Comparison of ENCODE assay signal across 8 mouse cellular contexts in the genomic region with DNA sequence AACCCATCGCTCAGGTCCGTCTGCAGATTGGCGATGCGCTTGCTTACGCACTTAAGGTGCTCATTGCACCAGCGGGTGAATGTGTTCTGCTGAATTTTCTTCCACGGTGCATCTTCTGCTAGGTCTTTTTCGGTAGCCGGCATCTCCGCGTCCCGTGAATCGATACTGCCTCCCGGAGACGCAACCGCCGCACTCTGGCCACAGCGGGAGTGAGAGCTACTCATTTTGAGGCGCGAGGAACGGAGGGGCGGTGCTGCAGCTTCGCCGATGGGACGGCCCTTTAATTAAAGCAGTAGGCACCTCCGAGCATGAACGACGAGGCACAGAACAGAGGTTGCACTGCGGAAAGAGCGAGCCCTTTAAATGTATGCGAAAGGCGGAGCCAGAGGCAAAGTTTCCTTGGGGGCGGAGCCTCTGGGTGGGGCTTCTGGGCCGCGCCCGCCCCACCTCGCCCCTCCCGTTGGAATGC. TPM values are rescaled to one million over a fixed set of nuclear protein-coding genes. Genes with fewer than 3 reads are reported as not detected.
DNase-seq lines count a peak whose midpoint lies in the region; ATAC-seq and TF ChIP-seq lines count a peak whose summit lies in the region.

No protein-coding gene starts in this region.

- H3K4me3 ChIP-seq in forebrain, embryonic 10.5 days = peak overlapping the region; percentile 65
- H3K4me3 ChIP-seq in heart, embryonic 15.5 days = peak overlapping the region; percentile 64
- H3K4me3 ChIP-seq in liver, embryonic 16.5 days (ENCODE audit: low read depth, low read length) = peak overlapping the region; percentile 63
- peak overlapping the region; percentile 56 for H3K4me3 ChIP-seq in neural tube, embryonic 12.5 days
- H3K4me3 ChIP-seq in stomach, postnatal 0 days (ENCODE audit: low read depth, low read length) = peak overlapping the region; percentile 45

- H3K27ac ChIP-seq in forebrain, embryonic 10.5 days = peak overlapping the region; percentile 93
- H3K27ac ChIP-seq in heart, embryonic 15.5 days = peak overlapping the region; percentile 91
- H3K27ac ChIP-seq in liver, embryonic 16.5 days (ENCODE audit: low read length) = peak overlapping the region; percentile 50
- peak overlapping the region; percentile 53; the same call in 1 of the 2 replicates for H3K27ac ChIP-seq in neural tube, embryonic 12.5 days
- peak overlapping the region; percentile 86 for H3K27ac ChIP-seq in stomach, postnatal 0 days (replicated peaks)

- H3K27me3 ChIP-seq in forebrain, embryonic 10.5 days (ENCODE audit: poor library complexity, severe bottlenecking) = 0 out of 2 replicates have a peak, but pooled peaks cover 11% of the 10 kb centered on the region
- no peaks in the 10 kb centered on the region for H3K27me3 ChIP-seq in heart, embryonic 15.5 days
- H3K27me3 ChIP-seq in liver, embryonic 16.5 days (ENCODE audit: control insufficient read depth, insufficient read depth, low read depth, low read length) = no peaks in the 10 kb centered on the region; the same call in 1 of the 2 replicates
- H3K27me3 ChIP-seq in neural tube, embryonic 12.5 days (replicated peaks) = no peaks in the 10 kb centered on the region
- H3K27me3 ChIP-seq in stomach, postnatal 0 days (ENCODE audit: control insufficient read depth, insufficient read depth, low read length) = no peaks in the 10 kb centered on the region

- ATAC-seq in heart, embryonic 15.5 days (replicated peaks; ENCODE audit: insufficient number of reproducible peaks, insufficient read depth, low FRiP score, low read depth) = peak; percentile 86
- ATAC-seq in liver, embryonic 16.5 days (ENCODE audit: low read depth) = peak; percentile 81
- ATAC-seq in neural tube, embryonic 12.5 days (ENCODE audit: low FRiP score, low read depth) = peak; percentile 90
- peak; percentile 83 for ATAC-seq in stomach, postnatal 0 days (ENCODE audit: low FRiP score, low TSS enrichment)

- no peaks in the 10 kb centered on the region for H3K9me3 ChIP-seq in forebrain, embryonic 10.5 days
- H3K9me3 ChIP-seq in heart, embryonic 15.5 days (replicated peaks) = no peaks in the 10 kb centered on the region
- H3K9me3 ChIP-seq in liver, embryonic 16.5 days (replicated peaks; ENCODE audit: control insufficient read depth, low read length) = no peaks in the 10 kb centered on the region
- H3K9me3 ChIP-seq in neural tube, embryonic 12.5 days = no peaks in the 10 kb centered on the region
- H3K9me3 ChIP-seq in stomach, postnatal 0 days (ENCODE audit: control insufficient read depth, low read length) = no peaks in the 10 kb centered on the region

- TF ChIP-seq EP300 in stomach, postnatal 0 days (optimal IDR thresholded peaks at IDR 0.05) = no peak

- TF ChIP-seq CTCF in stomach, postnatal 0 days (IDR thresholded peaks at IDR 0.05; ENCODE audit: low read depth) = no peak

- peaks cover 27% of the 10 kb centered on the region for H3K4me1 ChIP-seq in forebrain, embryonic 10.5 days
- H3K4me1 ChIP-seq in heart, embryonic 15.5 days (replicated peaks) = peaks cover 19% of the 10 kb centered on the region
- H3K4me1 ChIP-seq in liver, embryonic 16.5 days (ENCODE audit: control insufficient read depth, low read depth, low read length) = peaks cover 23% of the 10 kb centered on the region
- peaks cover 7% of the 10 kb centered on the region; the same call in 1 of the 2 replicates for H3K4me1 ChIP-seq in neural tube, embryonic 12.5 days
- H3K4me1 ChIP-seq in stomach, postnatal 0 days (replicated peaks; ENCODE audit: control insufficient read depth, insufficient read depth) = no peaks in the 10 kb centered on the region

- peak; percentile 65 to 68 for DNase-seq in CD8-positive naive resting alpha-beta T cell, adult 2 months (ENCODE audit: low read depth in 2 of 2, low spot score in 2 of 2)
- peak; percentile 54 for DNase-seq in c-Kit-negative CD71-positive TER-119-positive erythroid progenitor cells, embryonic 14.5 days (ENCODE audit: low read depth, low spot score)
- peak; percentile 80 for DNase-seq in forebrain, embryonic 10.5 days (ENCODE audit: extremely low spot score, low spot score)
- DNase-seq in kidney, postnatal 25 days = peak; percentile 89 to 94
- DNase-seq in stomach, postnatal 0 days (ENCODE audit: low spot score) = peak; percentile 83

- peak overlapping the region; percentile 70 for H3K4me2 ChIP-seq in heart, embryonic 15.5 days
- peak overlapping the region; percentile 91 for H3K4me2 ChIP-seq in liver, embryonic 16.5 days (ENCODE audit: low read depth, low read length)
- H3K4me2 ChIP-seq in neural tube, embryonic 12.5 days (replicated peaks) = peak overlapping the region; percentile 66
- H3K4me2 ChIP-seq in stomach, postnatal 0 days (replicated peaks; ENCODE audit: low read depth) = peak overlapping the region; percentile 38

- peaks cover 29% of the 10 kb centered on the region for H3K36me3 ChIP-seq in forebrain, embryonic 10.5 days (replicated peaks)
- H3K36me3 ChIP-seq in heart, embryonic 15.5 days = peaks cover 19% of the 10 kb centered on the region
- H3K36me3 ChIP-seq in liver, embryonic 16.5 days (ENCODE audit: control insufficient read depth, insufficient read depth) = no peaks in the 10 kb centered on the region
- peaks cover 19% of the 10 kb centered on the region for H3K36me3 ChIP-seq in neural tube, embryonic 12.5 days
- H3K36me3 ChIP-seq in stomach, postnatal 0 days (ENCODE audit: control insufficient read depth, insufficient read depth, low read length) = peaks cover 4% of the 10 kb centered on the region; the same call in 1 of the 2 replicates

- H3K9ac ChIP-seq in heart, embryonic 15.5 days = peak overlapping the region; percentile 69
- peak overlapping the region; percentile 58 for H3K9ac ChIP-seq in liver, embryonic 16.5 days (ENCODE audit: low read depth, low read length)
- H3K9ac ChIP-seq in neural tube, embryonic 12.5 days = peak overlapping the region; percentile 76
- peak overlapping the region; percentile 67 for H3K9ac ChIP-seq in stomach, postnatal 0 days (ENCODE audit: low read length)

- WGBS in forebrain, embryonic 10.5 days = 15% methylated on average over 38 of the region's 38 CpGs
- WGBS in heart, embryonic 15.5 days = 16% methylated on average over 38 of the region's 38 CpGs
- WGBS in liver, embryonic 16.5 days (ENCODE audit: insufficient replicate concordance) = 24% methylated on average over 38 of the region's 38 CpGs
- 21% methylated on average over 38 of the region's 38 CpGs for WGBS in neural tube, embryonic 12.5 days
- 13% methylated on average over 32 of the region's 38 CpGs for WGBS in stomach, postnatal 0 days

RNA-seq across cellular contexts. Expression of gene Flna, which starts 3.4 kb away (rescaled TPM):
- polyA plus RNA-seq in forebrain, embryonic 10.5 days (2016; fragmentation: Nextera tagmentation; extraction: Ambion mirVana) = 265 and 269 TPM in 2 replicates
- 124 and 188 TPM in 2 replicates for polyA plus RNA-seq in heart, embryonic 15.5 days (2015; fragmentation: Nextera tagmentation; extraction: Ambion mirVana)
- 42.7 and 53.3 TPM in 2 replicates for polyA plus RNA-seq in liver, embryonic 16.5 days (2015; fragmentation: Nextera tagmentation; extraction: Ambion mirVana)
- polyA plus RNA-seq in neural tube, embryonic 12.5 days (2016; fragmentation: Nextera tagmentation; extraction: Ambion mirVana) = 158 and 170 TPM in 2 replicates
- 256 and 289 TPM in 2 replicates for polyA plus RNA-seq in stomach, postnatal 0 days (2015; fragmentation: Nextera tagmentation; extraction: Ambion mirVana)

RNA-seq across cellular contexts. Expression of gene Emd, which starts 8.2 kb away (rescaled TPM):
- polyA plus RNA-seq in forebrain, embryonic 10.5 days (2016; fragmentation: Nextera tagmentation; extraction: Ambion mirVana) = 22.2 and 25.7 TPM in 2 replicates
- 14.5 and 14.9 TPM in 2 replicates for polyA plus RNA-seq in heart, embryonic 15.5 days (2015; fragmentation: Nextera tagmentation; extraction: Ambion mirVana)
- polyA plus RNA-seq in liver, embryonic 16.5 days (2015; fragmentation: Nextera tagmentation; extraction: Ambion mirVana) = 7.4 and 7.7 TPM in 2 replicates
- 16.5 and 18.2 TPM in 2 replicates for polyA plus RNA-seq in neural tube, embryonic 12.5 days (2016; fragmentation: Nextera tagmentation; extraction: Ambion mirVana)
- polyA plus RNA-seq in stomach, postnatal 0 days (2015; fragmentation: Nextera tagmentation; extraction: Ambion mirVana) = 20.9 TPM in 2 replicates

RNA-seq across cellular contexts. Expression of gene Rpl10, which starts 24.4 kb away (rescaled TPM):
- 800 and 812 TPM in 2 replicates for polyA plus RNA-seq in forebrain, embryonic 10.5 days (2016; fragmentation: Nextera tagmentation; extraction: Ambion mirVana)
- 413 and 447 TPM in 2 replicates for polyA plus RNA-seq in heart, embryonic 15.5 days (2015; fragmentation: Nextera tagmentation; extraction: Ambion mirVana)
- 375 and 448 TPM in 2 replicates for polyA plus RNA-seq in liver, embryonic 16.5 days (2015; fragmentation: Nextera tagmentation; extraction: Ambion mirVana)
- 527 and 575 TPM in 2 replicates for polyA plus RNA-seq in neural tube, embryonic 12.5 days (2016; fragmentation: Nextera tagmentation; extraction: Ambion mirVana)
- 762 and 787 TPM in 2 replicates for polyA plus RNA-seq in stomach, postnatal 0 days (2015; fragmentation: Nextera tagmentation; extraction: Ambion mirVana)

RNA-seq across cellular contexts. Expression of gene Taz, which starts 35.5 kb away (rescaled TPM):
- 66.3 and 75.8 TPM in 2 replicates for polyA plus RNA-seq in forebrain, embryonic 10.5 days (2016; fragmentation: Nextera tagmentation; extraction: Ambion mirVana)
- 70.3 and 76.6 TPM in 2 replicates for polyA plus RNA-seq in heart, embryonic 15.5 days (2015; fragmentation: Nextera tagmentation; extraction: Ambion mirVana)
- 27.8 and 30.2 TPM in 2 replicates for polyA plus RNA-seq in liver, embryonic 16.5 days (2015; fragmentation: Nextera tagmentation; extraction: Ambion mirVana)
- 86.7 and 93.3 TPM in 2 replicates for polyA plus RNA-seq in neural tube, embryonic 12.5 days (2016; fragmentation: Nextera tagmentation; extraction: Ambion mirVana)
- polyA plus RNA-seq in stomach, postnatal 0 days (2015; fragmentation: Nextera tagmentation; extraction: Ambion mirVana) = 59.5 and 71.1 TPM in 2 replicates

RNA-seq across cellular contexts. Expression of gene Dnase1l1, which starts 35.9 kb away (rescaled TPM):
- 4.5 and 5.1 TPM in 2 replicates for polyA plus RNA-seq in forebrain, embryonic 10.5 days (2016; fragmentation: Nextera tagmentation; extraction: Ambion mirVana)
- polyA plus RNA-seq in heart, embryonic 15.5 days (2015; fragmentation: Nextera tagmentation; extraction: Ambion mirVana) = 14.3 and 17.2 TPM in 2 replicates
- polyA plus RNA-seq in liver, embryonic 16.5 days (2015; fragmentation: Nextera tagmentation; extraction: Ambion mirVana) = 22.0 and 23.6 TPM in 2 replicates
- polyA plus RNA-seq in neural tube, embryonic 12.5 days (2016; fragmentation: Nextera tagmentation; extraction: Ambion mirVana) = 3.9 and 5.7 TPM in 2 replicates
- 15.6 and 15.8 TPM in 2 replicates for polyA plus RNA-seq in stomach, postnatal 0 days (2015; fragmentation: Nextera tagmentation; extraction: Ambion mirVana)

Comparison
In these comparisons a context has a peak if more than half of its experiments do, and no peak if none do; other contexts are left out.
1. Peak in every context shown above with its lines: DNase-seq, ATAC-seq, H3K4me3 ChIP-seq and H3K27ac ChIP-seq.
2. H3K4me2 ChIP-seq: peak in every context shown above with its lines; median percentile 91 in liver, embryonic 16.5 days; 70 in heart, embryonic 15.5 days; 66 in neural tube, embryonic 12.5 days; 38 in stomach, postnatal 0 days.